Mouse (Mus musculus): ENCODE results near the gene Tubb2b.

Tubb2b gene

DNA sequence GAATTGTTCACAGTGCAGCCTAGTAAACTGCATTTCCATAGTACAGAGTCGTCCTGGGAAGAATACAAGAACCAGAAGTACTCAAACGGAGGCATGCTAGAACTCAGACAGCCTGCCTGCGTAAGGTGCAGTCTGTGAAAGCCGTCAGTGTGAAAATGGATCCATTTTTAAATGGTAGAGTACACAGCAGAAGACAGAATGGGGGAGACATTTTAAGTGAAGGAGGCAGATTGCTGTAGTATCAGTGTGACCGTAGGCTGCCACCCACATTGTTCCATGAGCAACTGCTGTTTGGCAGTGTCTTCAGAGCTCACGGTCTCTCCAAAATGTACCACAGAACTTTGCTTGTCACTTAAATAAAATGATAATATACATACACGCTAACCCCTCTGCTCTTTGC is 4.0 kb upstream of the Tubb2b start:
- no peak for DNase-seq

DNA sequence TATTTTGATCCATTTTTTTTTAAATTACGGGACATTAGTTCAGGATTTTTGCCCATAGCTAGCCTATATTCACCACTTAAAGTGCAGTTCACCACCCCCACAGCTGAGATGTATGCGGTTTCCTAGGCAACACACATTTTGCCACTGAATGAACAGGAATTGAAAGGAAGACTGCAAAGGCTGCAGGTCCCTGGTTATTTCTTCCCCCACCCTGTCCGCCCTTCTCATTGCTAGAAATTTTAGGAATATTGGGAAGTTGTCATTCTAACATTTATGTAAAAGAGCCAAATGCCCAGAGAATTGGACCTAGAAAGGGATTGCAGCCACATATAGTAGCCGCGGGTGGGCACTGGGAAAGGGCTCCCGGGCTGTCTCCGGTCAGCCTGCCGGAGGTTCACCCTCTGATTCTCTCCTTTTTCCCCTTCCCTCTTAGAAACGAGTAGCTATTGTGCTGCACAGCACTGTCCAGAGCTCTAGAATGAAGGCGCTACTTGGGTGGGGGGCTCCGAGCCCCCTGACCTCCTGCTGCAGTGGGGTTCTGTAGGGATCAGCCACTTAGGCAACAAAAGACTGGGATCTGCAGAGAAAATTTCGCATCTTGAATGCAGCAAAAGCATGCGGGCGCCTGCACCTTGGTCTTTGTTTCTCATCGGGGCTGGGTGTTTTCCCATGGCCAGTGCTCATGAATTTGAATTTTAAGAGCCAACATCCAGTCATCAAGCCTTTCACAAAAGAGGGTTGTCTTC is 3.2 kb upstream of the Tubb2b start:
- DNase-seq: no peak

DNA sequence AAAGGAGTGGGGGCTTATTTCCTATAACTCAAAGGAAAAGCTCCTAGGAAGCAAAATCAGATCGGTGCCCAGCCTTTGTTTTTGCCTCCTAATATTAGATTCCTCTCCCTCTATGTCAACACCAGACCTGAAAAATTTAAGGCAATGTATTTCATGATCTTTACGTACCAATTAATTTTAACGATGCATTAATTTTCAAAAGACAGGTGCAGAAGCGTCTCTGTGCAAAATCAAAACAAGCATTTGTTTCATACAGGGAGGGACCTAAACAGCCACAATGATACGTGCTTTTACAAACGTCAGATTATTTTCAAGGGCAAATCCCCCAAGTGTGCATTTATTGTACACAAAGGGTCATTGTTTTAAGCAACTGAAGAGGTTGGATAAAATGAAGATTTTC is 2.6 kb upstream of the Tubb2b start:
- no peak for DNase-seq

DNA sequence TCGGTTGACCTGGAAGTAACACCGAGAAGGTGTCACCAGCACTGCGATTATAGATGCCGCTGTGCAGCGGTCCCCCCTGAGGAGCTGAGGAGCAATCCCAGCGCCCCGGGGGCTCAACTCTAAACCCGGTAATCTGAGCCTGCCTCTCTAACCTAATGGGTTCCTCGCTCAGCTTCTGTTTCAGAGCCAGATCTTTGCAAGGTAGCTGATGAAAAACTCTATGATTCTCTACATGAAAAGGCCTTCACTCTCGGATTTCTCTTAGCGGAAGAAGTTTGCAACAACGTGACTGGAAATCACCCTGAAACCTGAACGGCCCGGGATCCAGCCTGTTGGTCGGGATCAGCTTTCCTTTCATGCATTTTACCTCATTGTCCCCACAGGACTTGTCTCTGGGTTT is 2.0 kb upstream of the Tubb2b start:
- no peak for DNase-seq

DNA sequence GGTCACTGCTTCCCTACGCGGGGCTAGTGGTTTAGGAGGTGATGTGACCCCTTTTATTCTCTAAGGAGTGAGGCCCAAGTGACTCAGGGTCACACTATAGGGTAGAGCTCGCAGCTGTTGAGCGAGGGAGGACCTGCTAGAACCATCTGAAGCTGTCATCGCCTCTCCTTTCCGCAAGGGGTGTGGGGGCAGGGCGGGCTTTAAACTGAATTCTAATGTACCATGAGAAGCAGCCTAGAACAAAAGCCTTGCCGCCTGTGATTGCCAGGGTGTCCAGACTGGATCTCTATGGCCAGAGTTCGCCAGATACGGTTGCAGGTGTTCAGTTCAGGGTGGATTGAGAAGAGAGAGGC is 1.4 kb upstream of the Tubb2b start:
- DNase-seq: peak; percentile 76

DNA sequence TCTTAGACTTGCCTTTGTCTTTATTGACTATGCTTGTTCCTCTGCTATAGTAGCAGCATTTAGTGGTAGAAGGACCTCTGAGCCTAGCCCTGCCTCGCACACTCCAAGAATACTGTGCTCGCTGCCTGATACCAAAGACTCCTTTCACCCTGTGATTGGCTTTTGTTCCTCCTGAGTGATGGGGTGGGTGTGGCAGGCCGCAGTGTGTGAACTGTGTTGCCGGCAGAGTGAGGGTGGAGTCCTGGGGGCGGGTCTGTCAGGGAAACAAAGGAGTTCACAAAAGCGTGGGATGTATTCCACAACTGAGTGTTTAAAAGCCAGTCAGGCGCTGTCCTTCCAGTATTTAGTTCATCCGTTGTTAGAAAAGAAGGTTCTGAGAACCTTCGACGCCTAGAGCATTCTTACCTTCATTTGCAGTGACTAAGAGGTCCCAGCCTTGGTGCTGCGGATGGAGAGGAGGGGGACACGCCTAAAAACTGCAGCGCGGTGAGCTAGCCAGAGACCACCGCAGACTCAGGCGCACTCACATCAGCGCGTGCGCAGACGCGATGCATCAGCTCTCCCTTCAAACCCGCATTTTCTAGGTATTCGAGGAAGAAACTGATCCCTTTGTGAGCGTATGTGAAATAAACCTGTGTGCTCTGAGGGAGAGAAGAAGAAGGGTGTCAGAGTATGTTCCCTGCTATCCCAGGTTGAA is 893 bp upstream of the Tubb2b start:
- DNase-seq: peak; percentile 71

DNA sequence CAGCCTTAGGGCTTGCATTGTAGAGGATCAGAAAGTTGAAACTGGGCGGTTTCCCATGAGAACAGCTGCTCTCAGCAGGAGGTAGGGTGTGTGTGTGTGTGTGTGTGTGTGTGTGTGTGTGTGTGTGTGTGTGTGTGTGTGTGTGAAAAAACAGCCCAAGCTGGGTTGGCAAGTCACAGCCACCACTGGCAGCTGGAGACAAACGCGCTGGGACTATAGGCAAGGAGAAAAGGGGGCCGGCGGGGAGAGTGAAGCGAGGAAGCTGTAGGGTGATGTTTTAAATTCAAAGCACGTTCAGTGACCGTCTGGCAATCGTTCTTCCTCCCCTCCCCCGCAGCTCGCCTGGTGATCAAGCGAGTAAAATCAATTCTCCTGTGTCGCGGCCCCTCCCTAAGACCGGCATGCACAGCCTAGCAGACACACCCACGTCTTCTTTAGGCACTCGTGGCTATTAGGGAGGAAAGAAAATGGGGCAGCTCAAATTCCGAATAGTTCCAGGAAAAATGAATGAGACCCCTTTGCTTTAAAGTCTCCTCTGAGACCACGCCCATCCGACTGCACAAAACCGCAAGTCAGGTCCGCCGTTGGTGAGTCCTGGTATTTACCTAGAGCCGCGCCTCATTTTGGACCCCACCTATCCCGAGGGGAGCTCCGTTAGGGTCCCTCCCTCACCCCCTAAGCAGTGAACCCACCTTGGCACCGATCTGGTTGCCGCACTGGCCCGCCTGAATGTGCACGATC is 611 bp downstream of the Tubb2b start:
- peak; percentile 43 for DNase-seq

DNA sequence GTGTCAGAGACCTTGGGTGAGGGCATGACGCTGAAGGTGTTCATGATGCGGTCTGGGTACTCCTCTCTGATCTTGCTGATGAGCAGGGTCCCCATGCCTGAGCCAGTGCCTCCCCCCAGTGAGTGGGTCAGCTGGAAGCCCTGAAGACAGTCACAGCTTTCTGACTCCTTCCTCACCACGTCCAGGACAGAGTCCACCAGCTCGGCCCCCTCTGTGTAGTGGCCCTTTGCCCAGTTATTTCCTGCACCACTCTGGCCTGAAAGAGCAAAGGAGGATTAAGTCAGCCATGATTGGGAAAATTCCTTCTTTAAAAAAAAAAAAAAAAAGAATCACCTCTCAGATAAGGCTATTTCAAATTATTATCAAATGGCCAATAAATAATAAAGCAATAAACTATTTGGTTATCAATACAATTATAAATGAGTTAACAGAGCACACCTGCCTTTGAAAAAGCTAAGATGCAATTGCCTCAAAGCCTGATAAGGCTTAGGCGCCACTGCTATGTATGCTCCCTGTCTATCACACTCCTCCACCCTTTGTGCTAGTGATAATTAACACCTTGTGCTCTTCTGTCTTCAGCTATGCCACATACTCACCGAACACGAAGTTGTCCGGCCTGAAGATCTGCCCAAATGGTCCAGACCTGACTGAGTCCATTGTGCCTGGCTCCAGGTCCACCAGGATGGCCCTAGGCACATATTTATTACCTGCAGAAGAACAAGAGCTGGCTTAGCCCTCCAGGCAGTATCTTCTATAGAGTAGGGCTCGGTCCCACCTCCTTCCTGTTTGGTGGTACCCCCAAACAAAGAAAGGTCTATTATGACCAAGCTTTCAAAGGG is 1.8 kb downstream of the Tubb2b start:
- no peak for DNase-seq

DNA sequence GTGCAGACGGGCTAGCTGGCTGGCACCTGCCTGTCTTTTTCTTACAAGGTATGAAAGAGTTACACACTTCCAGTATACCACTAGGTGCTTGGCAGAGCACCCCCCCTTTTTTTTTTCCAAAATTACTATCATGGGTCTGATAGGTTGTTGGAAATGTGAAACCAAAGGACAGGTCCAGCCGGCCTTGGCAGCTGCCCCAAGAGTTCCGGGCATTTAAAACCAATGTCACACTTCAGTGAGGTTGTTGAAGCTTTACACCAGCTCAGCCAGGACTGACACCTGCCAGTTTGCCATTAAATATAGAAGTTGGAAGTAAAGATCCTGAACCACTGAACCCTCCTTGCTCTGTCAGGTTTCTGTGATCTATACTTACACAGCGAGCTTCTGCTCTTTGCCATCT is 4.6 kb downstream of the Tubb2b start:
- DNase-seq: no peak

DNA sequence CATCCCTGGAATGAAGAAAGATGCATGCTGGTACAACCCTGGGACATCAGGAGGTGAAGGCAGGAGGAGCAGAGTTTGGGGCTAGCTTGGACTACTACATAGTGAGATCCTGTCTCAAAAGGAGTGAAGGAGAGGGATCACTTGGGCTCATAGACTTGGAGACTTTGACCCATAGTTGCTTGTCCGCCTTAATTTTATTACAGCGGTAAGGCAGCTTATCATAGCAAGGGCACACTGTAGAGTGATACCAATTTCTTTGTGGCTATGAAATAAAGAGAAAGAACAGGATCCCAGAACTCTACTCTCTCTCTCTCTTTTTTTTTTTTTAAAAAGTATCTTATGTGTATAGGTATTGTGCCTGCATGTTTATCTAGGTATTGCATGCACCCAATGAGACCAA is 9.7 kb downstream of the Tubb2b start:
- no peak for DNase-seq

DNA sequence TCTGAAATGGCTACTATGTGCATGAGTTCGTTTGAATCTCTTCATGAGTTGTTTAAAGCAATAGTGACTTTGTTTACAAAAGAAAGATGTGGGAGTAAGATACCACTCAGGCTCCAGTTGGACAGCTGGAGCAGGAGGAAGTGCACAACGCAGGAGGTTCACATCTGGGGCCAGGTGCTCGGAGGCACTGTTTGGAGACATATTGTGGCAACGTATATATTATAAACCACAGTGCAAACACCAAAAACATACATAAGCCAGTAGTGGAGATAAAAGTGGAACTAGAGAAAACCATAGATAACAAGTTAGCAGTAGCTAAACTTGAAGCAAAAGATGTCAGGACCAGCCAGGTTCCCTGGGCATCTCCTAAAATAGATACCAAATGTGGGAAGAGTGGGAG is 10.9 kb downstream of the Tubb2b start:
- DNase-seq: peak; percentile 50

DNA sequence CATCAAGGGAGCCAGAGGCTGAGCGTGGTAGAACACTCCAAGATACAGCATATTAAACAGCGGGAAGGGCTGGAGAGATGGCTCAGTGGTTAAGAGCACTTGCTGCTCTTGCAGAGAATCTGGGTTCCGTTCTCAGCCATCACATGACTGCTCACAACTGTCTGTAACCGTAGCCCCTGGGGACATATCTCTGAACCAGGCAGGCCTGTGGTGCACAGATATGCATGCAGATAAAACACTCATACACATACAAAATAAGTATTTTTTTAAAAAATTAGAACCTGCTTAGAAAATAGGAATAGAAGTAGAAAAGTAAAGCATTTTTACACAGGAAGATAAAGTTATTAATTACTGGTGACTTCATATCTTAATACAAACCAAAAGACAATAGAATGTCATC is 11.4 kb downstream of the Tubb2b start:
- DNase-seq: no peak

DNA sequence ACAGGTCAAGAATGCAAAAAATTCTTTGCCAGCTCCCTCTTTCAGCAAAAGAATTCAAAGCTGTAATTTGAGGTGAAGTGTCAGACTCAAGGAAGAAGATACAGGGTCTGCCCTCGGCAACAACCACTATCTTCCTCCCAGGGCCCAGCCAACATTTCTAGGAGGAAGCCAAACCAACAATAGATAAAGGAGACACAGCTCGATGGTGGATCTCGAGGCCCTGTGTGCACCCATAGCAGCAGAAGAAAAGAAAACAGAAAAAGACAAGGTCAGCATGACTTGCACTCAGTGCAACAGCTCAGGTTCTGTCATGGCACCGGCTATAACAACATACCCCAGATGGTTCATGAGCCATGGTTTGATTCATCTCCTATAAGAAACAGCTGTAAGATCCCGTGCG is 13.8 kb downstream of the Tubb2b start:
- no peak for DNase-seq

DNA sequence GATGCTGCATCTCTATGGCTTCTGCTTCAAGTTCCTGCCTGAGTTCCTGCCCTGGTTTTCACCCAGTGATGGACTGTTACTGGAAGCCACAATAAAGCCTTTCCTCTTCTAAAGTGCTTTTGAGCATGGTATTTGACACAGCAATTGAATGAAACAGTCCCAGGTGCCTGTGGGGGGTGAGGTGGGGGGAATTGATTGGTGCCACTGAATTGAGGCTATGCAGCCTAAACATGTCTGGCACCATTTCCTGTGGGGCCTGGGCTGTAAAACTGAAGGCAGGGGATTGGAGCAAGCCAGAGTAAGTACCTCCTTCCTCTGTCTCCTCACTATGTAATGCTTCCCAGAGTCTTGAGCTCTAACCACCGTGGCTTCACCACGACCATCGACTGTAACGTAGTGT is 15.6 kb downstream of the Tubb2b start:
- peak; percentile 51 for DNase-seq

DNA sequence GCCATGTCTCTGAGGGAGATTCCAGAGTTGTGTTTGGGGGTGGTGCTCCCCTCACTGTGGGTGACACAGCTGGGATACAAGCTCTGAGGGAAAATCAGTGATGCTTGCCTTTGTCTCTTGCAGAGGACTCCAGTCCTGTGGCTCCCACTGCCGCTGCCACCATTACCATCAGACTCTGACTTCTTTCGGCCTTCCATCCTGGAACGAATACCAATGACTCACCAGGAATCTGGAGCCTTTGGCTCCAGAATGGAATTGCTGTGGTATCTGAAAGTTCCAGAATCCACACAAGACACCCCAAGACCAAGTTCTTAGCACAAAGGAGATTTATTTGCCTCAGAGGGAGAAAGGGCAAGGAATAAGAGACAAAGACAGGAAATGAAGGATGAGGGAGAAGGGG is 17.2 kb downstream of the Tubb2b start:
- no peak for DNase-seq

DNA sequence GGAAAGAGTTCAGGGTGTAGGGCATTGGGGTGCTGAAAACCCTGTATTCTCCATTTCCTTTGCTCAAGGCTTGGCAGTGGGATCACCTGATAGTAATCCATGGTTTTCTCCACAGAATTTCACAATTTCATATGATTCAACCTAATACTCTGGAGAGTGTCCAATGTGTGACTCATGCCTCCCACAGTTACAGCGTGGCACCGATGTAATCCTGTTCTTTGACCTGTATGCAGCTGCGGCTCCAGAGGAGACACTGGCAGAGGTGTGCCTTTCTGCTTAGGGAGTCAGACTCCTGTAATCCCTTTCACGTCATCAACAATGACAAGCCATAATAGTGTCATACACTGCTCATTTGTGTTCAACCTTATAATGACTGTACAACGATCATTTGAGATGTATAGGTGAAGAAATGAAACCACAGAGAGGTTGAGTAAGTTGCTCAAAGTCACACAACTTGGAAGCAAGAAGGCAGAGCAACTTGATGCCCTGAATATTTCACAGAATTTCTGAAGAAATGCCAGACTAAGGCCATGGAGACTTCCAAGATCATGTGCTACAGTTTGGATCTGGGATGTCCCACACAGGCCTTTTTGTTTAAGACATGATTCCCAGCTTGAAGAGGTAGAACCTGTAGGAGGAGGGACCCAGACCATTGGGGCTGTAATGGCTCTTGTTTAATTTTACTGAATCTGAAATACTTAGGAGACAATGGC is 17.7 kb downstream of the Tubb2b start:
- DNase-seq: no peak

DNA sequence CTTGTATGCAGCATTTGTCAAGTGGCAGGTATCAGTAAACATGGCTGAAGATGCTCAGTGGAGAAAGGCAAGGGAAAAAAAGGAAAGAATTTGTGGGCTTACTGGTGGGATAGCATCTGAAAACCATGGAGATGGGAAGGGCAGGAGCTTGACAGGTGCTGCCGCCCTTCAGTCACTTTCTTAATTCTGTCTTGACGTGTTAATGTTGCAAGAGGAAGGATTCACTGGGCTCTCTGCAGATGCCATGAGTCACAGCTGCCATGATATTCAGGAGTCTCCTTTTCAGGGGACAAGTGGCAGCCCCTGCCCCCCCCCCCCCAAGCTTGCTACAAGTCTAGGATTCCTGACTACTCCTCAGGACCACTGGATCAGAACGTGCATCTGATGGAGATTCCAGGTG is 18.4 kb downstream of the Tubb2b start:
- no peak for DNase-seq

DNA sequence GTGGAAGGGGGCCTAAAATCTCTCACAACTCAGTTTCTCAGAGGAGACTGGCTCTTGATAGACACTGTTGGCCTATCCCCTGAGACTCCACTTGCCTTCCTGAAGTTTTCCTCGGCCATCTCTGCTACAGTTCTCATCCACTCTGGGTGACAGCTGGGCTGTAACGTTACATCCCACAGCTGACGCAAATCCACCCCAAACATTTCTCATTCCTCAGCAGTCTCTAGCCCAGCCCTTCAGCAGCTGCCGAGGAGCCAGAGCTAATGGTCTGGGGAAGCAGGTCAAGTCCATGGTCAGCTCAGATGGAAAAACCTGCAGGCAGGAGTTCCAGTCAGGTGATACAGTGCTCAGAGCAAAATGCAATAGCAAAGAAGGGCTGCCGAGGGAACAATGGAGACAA is 19.2 kb downstream of the Tubb2b start:
- no peak for DNase-seq

DNA sequence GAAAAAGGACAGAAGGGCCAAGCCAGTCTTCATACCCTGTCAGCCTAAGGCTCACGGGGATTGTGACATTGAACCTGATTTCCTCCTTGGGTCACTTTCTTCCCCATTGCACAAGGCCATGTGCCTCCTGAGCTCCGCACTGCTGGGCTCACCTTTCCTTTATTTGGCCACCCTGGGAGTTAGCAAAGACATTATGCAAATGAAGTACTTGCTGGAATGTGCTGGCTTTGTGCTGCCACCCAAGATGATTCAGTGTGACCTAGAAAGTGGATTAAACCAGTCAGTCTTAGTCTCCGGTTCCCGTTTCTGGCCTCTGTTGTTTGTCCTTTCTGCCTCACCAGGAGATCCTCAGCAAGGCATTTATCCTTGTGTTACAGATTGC is 20.6 kb downstream of the Tubb2b start:
- no peak for DNase-seq

DNA sequence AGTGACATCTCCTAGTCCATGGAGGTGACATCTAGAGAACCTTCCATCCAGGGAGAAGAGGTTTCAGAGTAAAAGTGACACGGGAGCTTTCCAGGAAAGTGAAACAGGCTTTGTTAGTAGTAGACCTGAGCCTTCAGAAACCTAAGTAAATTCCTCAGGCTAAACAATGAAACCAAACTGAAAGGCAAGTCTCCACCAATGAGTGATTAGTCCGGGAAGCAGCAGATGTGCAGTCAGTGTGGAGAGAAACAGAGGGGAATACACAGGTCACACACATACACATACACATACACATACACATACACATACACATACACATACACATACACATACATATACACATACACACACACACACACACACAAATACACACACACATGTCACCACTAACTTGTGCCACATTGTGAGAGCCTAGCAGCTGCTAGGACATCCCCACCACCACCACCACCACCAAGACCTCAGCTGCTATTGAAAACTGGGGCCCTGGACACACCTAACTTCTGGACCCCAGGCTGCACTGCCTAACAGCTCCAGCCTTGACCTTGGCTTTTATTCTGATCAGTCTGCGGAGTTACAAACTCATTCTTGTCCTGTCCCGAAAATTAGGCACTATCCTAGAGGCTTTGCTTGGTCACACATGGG is 21.1 kb downstream of the Tubb2b start:
- no peak for DNase-seq

DNA sequence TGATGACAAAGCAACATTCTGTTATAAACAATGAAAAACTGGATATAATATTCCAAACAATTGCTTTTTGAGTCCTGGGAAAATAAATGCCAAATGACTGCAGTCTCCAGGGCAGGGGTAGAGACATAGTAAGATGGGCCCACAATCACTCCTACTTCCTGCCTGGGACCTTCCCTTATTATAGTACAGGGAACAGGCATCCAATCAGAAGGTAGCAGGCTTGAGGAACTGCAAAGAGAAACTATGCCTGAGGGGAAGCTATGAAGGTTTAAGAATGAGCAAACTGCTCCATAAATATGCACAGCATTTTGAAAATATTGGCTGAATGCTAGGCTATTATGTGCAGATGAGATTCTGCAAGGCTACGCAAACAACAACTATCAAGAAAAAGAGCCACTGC is 23.3 kb downstream of the Tubb2b start:
- no peak for DNase-seq

DNA sequence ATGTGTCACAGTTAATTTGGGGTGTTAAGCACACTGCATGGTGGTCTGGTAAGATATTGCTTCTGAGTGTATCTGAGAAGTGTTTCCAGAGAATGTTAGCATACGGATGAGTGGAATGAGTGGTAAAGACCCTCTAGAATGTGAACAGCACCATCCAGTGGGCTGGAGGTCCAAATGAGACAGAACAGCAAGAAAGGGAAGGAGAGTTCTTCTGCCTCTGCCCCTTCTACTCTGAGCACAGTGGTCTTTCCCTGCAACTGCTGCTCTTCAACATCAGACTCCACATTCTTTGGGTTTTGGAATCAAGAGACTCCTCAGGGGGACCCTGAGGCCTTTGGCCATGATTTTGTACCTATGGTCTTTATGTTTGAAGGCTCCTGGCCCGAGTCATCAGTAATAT is 24.0 kb downstream of the Tubb2b start:
- no peak for DNase-seq
